Mouse (Mus musculus) erythroblast, embryonic 14.5 days (primary cell): ENCODE measurements around the gene Rbm5. TPM values are rescaled to one million over a fixed set of nuclear protein-coding genes. Genes with fewer than 3 reads are reported as not detected.

Experiments used
- H3K27me3 ChIP-seq: 2 replicates; pipeline ENCODE4 v1.6.1; 2012; ENCODE audit warnings: inconsistent platforms; ENCODE audit not compliant: control insufficient read depth
- H3K36me3 ChIP-seq: 2 replicates; pipeline ENCODE4 v1.6.1; 2012; ENCODE audit warnings: mild to moderate bottlenecking, inconsistent platforms; ENCODE audit not compliant: control insufficient read depth
- H3K4me1 ChIP-seq: 2 replicates; pipeline ENCODE4 v1.6.1; 2012; ENCODE audit warnings: inconsistent platforms; ENCODE audit not compliant: control insufficient read depth
- H3K4me3 ChIP-seq: replicated peaks from 2 replicates; pipeline ENCODE3; 2012; ENCODE audit warnings: moderate library complexity, mild to moderate bottlenecking, inconsistent platforms
- H3K9me3 ChIP-seq: 2 replicates; pipeline ENCODE4 v1.6.1; 2012; ENCODE audit warnings: low read length, inconsistent platforms, mixed read lengths; ENCODE audit not compliant: control insufficient read depth
- GATA1 ChIP-seq: IDR thresholded peaks from 2 replicates; pipeline ENCODE4 v1.6.1; 2012; ENCODE audit warnings: low read length, inconsistent platforms, mixed read lengths
- TAL1 ChIP-seq: IDR thresholded peaks from 3 replicates; pipeline ENCODE4 v1.6.1; 2012; ENCODE audit warnings: low read length, inconsistent platforms, mixed read lengths
- polyA plus RNA-seq: library from polyadenylated mRNA; stranded (reverse); fragments of >175 nt; gene quantifications from 2 replicates; pipeline ENCODE4 v1.2.3, GENCODE M21; 2012

Gene Rbm5
- polyA plus RNA-seq, 1 experiment = 0.76 TPM

DNA sequence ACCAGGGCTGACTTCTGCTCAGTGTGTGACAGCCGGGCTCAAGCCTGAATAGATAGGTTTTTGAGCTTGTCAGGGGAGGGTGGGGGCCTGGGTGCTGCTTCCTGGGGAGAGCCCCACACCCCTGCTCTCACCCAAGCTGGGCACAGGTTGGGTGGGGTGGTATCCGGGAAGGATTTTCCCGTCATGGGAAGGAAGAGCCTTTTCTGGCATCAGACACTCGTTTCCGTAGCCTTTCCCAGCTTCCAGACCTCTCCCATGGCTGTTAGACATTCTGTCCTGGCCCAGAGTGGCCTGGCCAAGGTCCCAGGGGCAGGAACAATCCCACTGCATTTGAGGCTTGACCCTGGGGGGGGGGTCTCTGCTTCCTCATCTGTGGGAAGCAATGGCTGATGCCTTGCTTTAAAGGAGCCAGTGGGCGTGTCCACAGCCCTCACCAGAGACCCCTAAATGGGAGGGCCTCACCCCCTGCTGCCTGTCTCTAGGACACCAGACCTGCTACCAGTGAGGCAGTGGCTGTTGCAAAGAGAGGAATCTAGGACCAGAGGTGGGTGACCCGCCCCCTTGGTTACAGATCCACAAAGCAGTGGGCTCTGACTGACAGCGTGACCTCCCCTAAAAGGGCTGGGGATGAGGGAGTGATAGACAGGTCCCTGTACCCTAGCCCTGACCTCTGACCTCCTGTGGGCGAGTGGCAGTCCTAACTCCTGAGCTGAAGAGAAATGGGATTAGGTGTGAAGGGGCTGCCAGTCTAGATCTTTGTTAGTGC is 73.8 kb downstream of the Rbm5 start:
- H3K4me1 ChIP-seq = peaks cover 15% of the 10 kb centered on the region
- no peaks in the 10 kb centered on the region for H3K36me3 ChIP-seq
- H3K4me3 ChIP-seq = no peak overlapping the region
- peaks cover 17% of the 10 kb centered on the region for H3K27me3 ChIP-seq
- H3K9me3 ChIP-seq = no peaks in the 10 kb centered on the region
- TF ChIP-seq TAL1 (no peak), GATA1 (no peak)

DNA sequence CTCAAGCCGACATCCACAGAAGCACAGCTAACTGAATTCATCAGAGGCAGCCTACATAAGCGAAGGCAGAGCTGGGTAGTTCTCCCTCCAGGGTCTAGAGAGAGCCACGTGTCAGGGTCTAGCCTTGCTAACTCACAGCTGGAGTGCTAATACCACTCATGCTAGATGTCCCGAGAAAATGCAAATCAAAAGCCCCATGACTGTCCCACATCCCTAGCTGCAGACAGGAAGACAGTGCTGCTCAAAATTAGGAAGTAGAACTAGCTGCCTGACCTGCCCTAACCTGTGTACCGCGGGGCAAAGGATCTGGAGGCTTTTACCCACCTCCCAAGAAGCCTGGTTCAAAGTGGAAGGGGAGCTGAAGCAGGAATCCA is 74.7 kb downstream of the Rbm5 start:
- no peak for TF ChIP-seq TAL1
- no peak for TF ChIP-seq GATA1
- Histone ChIP-seq H3K4me1 (peaks cover 15% of the 10 kb centered on the region), H3K27me3 (peaks cover 17% of the 10 kb centered on the region), H3K36me3 (no peaks in the 10 kb centered on the region), H3K9me3 (no peaks in the 10 kb centered on the region), H3K4me3 (no peak overlapping the region)

DNA sequence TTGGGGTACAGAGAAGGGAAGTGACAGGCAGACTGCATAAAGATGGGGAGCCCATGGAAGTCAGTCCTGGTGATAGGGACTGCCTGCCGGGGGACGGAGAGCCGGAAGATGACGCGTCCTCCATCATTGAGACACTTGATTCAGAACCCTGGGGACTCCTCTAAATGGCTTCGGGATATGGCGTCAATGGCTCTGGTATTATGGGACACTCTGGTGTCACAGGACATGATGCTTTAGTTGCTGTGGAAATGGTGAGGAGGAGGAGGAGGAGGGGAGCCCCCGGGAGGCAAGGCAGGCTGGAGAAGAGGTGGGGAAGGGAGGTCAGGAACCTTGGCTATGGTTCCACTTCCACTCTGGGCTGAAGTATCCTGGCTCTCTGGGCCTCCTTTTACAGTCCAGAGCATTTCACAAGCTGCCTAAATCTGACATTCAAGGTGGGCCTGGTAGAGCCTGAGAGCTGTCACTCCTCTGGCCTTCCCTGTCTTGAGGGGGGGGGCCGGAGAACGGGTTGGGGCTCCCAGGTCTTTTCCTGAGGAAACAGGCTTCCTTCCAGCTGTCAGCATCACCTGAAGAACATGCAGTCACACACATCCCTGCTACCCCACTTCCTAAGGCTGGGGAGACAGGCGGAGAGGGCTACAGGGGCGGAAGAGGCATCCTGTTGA is 75.2 kb downstream of the Rbm5 start:
- Histone ChIP-seq H3K27me3 (peaks cover 15% of the 10 kb centered on the region), H3K9me3 (no peaks in the 10 kb centered on the region), H3K36me3 (no peaks in the 10 kb centered on the region), H3K4me3 (no peak overlapping the region), H3K4me1 (peaks cover 15% of the 10 kb centered on the region)
- TF ChIP-seq GATA1 = no peak
- no peak for TF ChIP-seq TAL1

DNA sequence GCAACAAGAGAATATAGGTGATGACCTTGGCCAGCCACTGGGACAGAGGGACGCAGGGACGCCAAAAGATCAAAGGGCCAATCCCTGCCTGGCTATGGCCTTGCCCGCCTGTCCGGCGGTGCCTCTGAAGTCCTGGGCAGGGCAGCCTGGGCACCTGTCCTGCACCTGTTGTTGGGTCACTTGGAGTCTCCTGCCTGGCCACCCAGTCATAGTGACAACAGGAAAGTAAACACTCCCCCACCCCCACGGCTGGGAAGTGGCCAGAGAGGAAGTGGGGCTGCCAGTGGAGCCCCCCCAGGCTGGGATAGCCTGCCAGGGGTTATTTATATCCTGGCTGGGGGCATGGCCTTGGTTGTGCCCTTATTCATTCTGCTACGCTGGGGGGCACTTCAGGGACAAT is 76.2 kb downstream of the Rbm5 start:
- no peak overlapping the region for H3K4me3 ChIP-seq
- TF ChIP-seq TAL1 (no peak), GATA1 (no peak)
- no peaks in the 10 kb centered on the region for H3K36me3 ChIP-seq
- no peaks in the 10 kb centered on the region for H3K9me3 ChIP-seq
- H3K27me3 ChIP-seq = peaks cover 15% of the 10 kb centered on the region
- peaks cover 15% of the 10 kb centered on the region for H3K4me1 ChIP-seq

DNA sequence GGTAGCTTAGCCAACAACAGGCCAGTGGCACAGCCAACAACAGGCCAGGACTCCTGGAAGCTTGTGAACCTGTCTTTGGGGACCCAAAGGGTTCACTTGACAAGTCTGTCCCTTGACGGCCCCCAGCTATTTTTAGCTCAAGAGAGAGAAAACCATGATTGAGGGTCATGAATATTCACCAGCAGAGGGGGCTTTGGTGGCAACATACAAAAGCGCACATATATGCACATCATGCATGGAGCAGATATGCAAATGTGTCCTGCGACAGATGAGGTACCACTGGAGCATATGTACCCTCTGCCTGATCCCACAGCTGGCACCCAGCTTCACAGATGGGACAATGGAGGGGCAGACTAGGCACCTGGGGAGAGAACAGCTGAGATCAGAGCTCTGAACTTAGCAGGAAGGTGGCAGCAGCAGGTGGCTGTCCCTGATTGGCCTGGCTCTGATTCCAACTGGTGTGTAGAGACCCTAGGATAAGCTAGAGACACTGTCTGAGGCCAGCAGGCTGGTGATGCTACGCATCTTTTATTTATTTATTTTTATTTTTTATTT is 77.3 kb downstream of the Rbm5 start:
- Histone ChIP-seq H3K4me1 (peaks cover 15% of the 10 kb centered on the region), H3K27me3 (peaks cover 8% of the 10 kb centered on the region), H3K36me3 (no peaks in the 10 kb centered on the region), H3K4me3 (no peak overlapping the region), H3K9me3 (no peaks in the 10 kb centered on the region)
- no peak for TF ChIP-seq TAL1
- no peak for TF ChIP-seq GATA1

DNA sequence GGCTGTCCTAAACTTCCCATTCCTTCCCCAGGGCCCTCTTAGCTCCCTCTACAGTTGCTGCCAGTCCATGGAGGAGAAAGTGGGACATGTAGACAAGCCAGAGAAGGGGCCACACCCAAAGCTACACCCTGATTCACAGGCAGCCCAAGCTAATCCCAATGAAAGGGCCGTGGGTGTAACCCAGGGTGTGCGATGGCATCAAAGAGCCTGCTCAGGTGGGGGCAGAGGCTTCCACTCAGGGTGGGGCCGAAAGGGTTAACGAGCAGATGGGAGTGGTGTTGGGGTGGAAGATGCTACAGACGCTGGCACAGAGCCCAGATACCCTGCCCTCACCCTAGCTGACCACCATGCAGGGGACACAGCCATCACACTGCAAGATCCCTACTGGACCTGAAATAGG is 78.0 kb downstream of the Rbm5 start:
- Histone ChIP-seq H3K4me3 (no peak overlapping the region), H3K27me3 (peaks cover 8% of the 10 kb centered on the region), H3K36me3 (no peaks in the 10 kb centered on the region), H3K4me1 (peaks cover 15% of the 10 kb centered on the region), H3K9me3 (no peaks in the 10 kb centered on the region)
- TF ChIP-seq TAL1 (no peak), GATA1 (no peak)

DNA sequence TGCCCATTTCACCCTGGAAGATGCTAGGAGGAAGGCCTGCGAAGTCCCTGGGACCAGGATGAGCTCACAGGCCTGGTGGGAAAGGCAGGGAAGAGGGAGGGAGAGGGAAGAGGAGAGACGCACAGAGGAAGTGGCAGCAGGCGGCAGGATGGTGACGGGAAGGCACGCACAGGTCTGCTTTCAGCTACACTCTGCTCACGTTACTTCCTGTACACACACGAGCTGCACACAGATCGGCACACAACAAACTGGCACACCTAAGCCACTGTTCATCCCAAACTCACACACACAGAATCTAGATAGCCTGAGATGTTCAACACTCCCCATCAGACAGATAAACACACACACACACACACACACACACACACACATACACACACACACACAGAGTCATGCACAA is 80.4 kb downstream of the Rbm5 start:
- Histone ChIP-seq H3K9me3 (no peaks in the 10 kb centered on the region), H3K36me3 (no peaks in the 10 kb centered on the region), H3K4me1 (peaks cover 15% of the 10 kb centered on the region), H3K27me3 (peaks cover 4% of the 10 kb centered on the region), H3K4me3 (no peak overlapping the region)
- TF ChIP-seq TAL1 (no peak), GATA1 (no peak)

Other genes starting within 250 kb of the Rbm5 start
- gene Tmem115, start 237.1 kb downstream of the Rbm5 start, polyA plus RNA-seq = 0.88 and 0.99 TPM in 2 replicates
- 0.06 and 0.29 TPM in 2 replicates for gene Cyb561d2, start 228.8 kb downstream of the Rbm5 start, polyA plus RNA-seq
- gene Nprl2, start 228.8 kb downstream of the Rbm5 start, polyA plus RNA-seq = 0.03 and 0.25 TPM in 2 replicates
- 0.13 TPM in 1 of 2 replicates, not detected in the other for gene Zmynd10, start 223.7 kb downstream of the Rbm5 start, polyA plus RNA-seq
- 1.9 and 2.0 TPM in 2 replicates for gene Rassf1, start 219.4 kb downstream of the Rbm5 start, polyA plus RNA-seq
- 3.7 and 5.3 TPM in 2 replicates for gene Tusc2, start 207.7 kb downstream of the Rbm5 start, polyA plus RNA-seq
- gene Hyal2, start 203.1 kb downstream of the Rbm5 start, polyA plus RNA-seq = 4.1 and 5.4 TPM in 2 replicates
- gene Hyal1, start 194.1 kb downstream of the Rbm5 start, polyA plus RNA-seq = 0.53 and 0.54 TPM in 2 replicates
- gene Naa80, start 192.1 kb downstream of the Rbm5 start, polyA plus RNA-seq = 10.1 and 11.4 TPM in 2 replicates
- 0.34 TPM in 1 of 2 replicates, not detected in the other for gene Hyal3, start 190.2 kb downstream of the Rbm5 start, polyA plus RNA-seq
- gene Ifrd2, start 183.4 kb downstream of the Rbm5 start, polyA plus RNA-seq = 79.9 and 91.3 TPM in 2 replicates
- gene Sema3b, start 161.8 kb downstream of the Rbm5 start, polyA plus RNA-seq = not detected in 2 replicates
- 75.1 and 87.2 TPM in 2 replicates for gene Gnai2, start 135.6 kb downstream of the Rbm5 start, polyA plus RNA-seq
- gene Slc38a3, start 101.5 kb downstream of the Rbm5 start, polyA plus RNA-seq = 0.02 and 0.05 TPM in 2 replicates
- gene Gnat1, start 91.3 kb downstream of the Rbm5 start, polyA plus RNA-seq = not detected in 2 replicates
- 0.08 TPM in 1 of 2 replicates, not detected in the other for gene Sema3f, start 60.5 kb downstream of the Rbm5 start, polyA plus RNA-seq
- gene Rbm6, start 102.2 kb upstream of the Rbm5 start, polyA plus RNA-seq = 2.5 and 2.9 TPM in 2 replicates
- gene Mon1a, start 117.2 kb upstream of the Rbm5 start, polyA plus RNA-seq = 0.77 and 0.89 TPM in 2 replicates
- gene Mst1r, start 135.9 kb upstream of the Rbm5 start, polyA plus RNA-seq = 0.01 and 0.02 TPM in 2 replicates
- not detected in 2 replicates for gene Actl11, start 157.5 kb upstream of the Rbm5 start, polyA plus RNA-seq
- 0.01 TPM in 1 of 2 replicates, not detected in the other for gene Camkv, start 164.7 kb upstream of the Rbm5 start, polyA plus RNA-seq
- 0.72 and 0.97 TPM in 2 replicates for gene Traip, start 179.1 kb upstream of the Rbm5 start, polyA plus RNA-seq
- 14.4 and 22.3 TPM in 2 replicates for gene Uba7, start 204.5 kb upstream of the Rbm5 start, polyA plus RNA-seq
- 0.06 and 0.13 TPM in 2 replicates for gene Gm20661, start 212.1 kb upstream of the Rbm5 start, polyA plus RNA-seq
- 15.9 and 16.0 TPM in 2 replicates for gene Inka1, start 214.9 kb upstream of the Rbm5 start, polyA plus RNA-seq
- 0.24 and 0.25 TPM in 2 replicates for gene Cdhr4, start 221.5 kb upstream of the Rbm5 start, polyA plus RNA-seq
- gene Gm20662, start 225.4 kb upstream of the Rbm5 start, polyA plus RNA-seq = not detected in 2 replicates
- 18.1 and 20.8 TPM in 2 replicates for gene Ip6k1, start 231.5 kb upstream of the Rbm5 start, polyA plus RNA-seq